Mouse (Mus musculus) telencephalon, adult 2 months (tissue): Measurements from ENCODE around the gene A930018P22Rik.

Experiments used
- DNase-seq: peaks from one replicate; pipeline ENCODE4 v3.0.0-alpha.2; 2011; ENCODE audit warnings: low read depth, low spot score

A930018P22Rik gene

GRCm38 (mm10) chr2:104157831-104158230 lies 35.3 kb downstream of the A930018P22Rik start:
- no peak for DNase-seq

- no peak for DNase-seq
Observed at GRCm38 (mm10) chr2:104163418-104163817, 40.8 kb downstream of the A930018P22Rik start.

GRCm38 (mm10) chr2:104163978-104164487 lies 41.5 kb downstream of the A930018P22Rik start:
- no peak for DNase-seq

- no peak for DNase-seq
Observed at GRCm38 (mm10) chr2:104165631-104166030, 43.1 kb downstream of the A930018P22Rik start.

- no peak for DNase-seq
Observed at GRCm38 (mm10) chr2:104167765-104168164, 45.2 kb downstream of the A930018P22Rik start.

- DNase-seq = no peak
Observed at GRCm38 (mm10) chr2:104168186-104168896, 45.8 kb downstream of the A930018P22Rik start.

GRCm38 (mm10) chr2:104172695-104173348 lies 50.3 kb downstream of the A930018P22Rik start:
- DNase-seq = peak; percentile 48

GRCm38 (mm10) chr2:104173431-104173830 lies 50.9 kb downstream of the A930018P22Rik start:
- DNase-seq = no peak
